Mouse (Mus musculus) adrenal gland, postnatal 25 days (tissue): ENCODE measurements around the gene Trp53i13. TPM values are rescaled to one million over a fixed set of nuclear protein-coding genes. Genes with fewer than 3 reads are reported as not detected.
A peak's percentile ranks its signal among the peaks of the same experiment; 100 is the strongest.
"Not testable (repeated sequence)": the region's sequence is repeated elsewhere in the genome, so short reads cannot be mapped to it uniquely, and the experiment has no call there.

Experiments
- DNase-seq: peaks from one replicate; pipeline ENCODE4 v3.0.0; 2021; ENCODE audit warnings: mixed read lengths
- long read RNA-seq: library from polyadenylated mRNA; stranded (forward); transcript quantifications from one replicate; pipeline ENCODE4 v2.0.0, GENCODE M21; 2021
- total RNA-seq: library from RNA; stranded (reverse); gene quantifications from 2 replicates; pipeline ENCODE4 v1.2.3, GENCODE M21; 2021

Gene Trp53i13
- total RNA-seq, result 7.5 and 10.2 TPM in 2 replicates
- long read RNA-seq, transcript Trp53i13-201 (7 exons, 1,463 nt), result major isoform, 10 of 21 reads
- long read RNA-seq, partial matches to known transcripts, result 3 of 21 reads
- long read RNA-seq, other reads (novel, unspliced or antisense), result 8 of 21 reads

DNA sequence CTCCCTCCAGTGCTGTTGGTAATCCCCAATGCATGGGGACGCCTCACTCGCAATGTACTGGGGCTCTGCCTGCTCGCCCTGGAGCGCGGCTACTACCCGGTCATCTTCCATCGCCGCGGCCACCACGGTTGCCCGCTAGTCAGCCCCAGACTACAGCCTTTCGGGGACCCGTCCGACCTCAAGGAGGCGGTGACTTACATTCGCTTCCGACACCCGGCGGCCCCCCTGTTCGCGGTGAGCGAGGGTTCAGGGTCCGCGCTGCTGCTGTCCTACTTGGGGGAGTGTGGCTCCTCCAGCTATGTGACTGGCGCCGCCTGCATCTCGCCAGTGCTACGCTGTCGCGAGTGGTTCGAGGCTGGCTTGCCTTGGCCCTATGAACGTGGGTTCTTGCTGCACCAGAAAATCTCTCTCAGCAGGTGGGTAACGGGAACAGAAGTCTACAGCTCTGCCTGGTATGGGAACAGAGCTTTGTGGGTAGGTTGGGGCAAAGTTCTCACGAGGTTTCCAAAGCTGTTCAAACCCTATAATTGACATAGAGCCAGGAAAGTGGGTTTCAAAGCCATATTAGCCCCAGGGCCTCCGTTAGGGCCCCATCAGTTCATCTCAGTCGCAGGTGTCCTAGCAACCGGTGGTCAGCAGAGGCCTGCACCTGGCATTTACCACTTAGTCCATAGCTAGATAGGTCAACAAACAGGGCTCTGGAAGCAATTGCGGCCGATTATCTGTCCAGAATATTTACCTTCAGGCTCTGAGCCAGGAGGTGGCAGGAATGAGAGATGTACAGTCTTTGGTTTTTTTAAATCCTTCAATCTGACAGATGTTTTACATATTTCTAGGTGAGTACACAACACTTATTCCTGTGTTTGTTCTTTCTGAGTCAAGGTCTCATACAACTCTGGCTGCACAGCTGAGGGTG, at the start of gene Trp53i13:
Trp53i13 (minus strand) TSS at position 344 of the 916 bp plus-strand sequence.
- DNase-seq, result no peak

GRCm38 (mm10) chr11:77545261-77545660, 29.5 kb upstream of the Trp53i13 start:
- no peak for DNase-seq

GRCm38 (mm10) chr11:77532202-77532846, 16.5 kb upstream of the Trp53i13 start:
- DNase-seq, result no peak

DNA sequence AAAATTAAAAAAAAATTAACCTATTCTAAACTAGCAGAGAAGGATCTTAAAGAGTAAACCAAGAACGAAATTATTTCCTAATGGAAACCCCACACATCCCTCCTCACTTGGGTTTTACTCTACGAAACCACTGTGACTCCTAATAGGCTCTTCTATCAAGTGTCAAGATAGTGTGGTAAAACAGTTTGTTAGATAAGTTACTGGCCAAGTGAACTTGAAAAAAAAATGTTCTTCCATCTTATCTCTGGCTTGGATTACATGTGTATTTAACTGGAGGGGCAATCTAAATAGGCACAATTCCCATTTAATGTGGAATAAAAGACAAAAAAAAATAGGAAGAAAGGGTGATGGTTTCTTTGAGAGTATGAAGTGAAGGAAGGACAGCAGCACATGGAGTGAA, 15.1 kb upstream of the Trp53i13 start:
- no peak for DNase-seq

GRCm38 (mm10) chr11:77529644-77530043, 13.9 kb upstream of the Trp53i13 start:
- no peak for DNase-seq

DNA sequence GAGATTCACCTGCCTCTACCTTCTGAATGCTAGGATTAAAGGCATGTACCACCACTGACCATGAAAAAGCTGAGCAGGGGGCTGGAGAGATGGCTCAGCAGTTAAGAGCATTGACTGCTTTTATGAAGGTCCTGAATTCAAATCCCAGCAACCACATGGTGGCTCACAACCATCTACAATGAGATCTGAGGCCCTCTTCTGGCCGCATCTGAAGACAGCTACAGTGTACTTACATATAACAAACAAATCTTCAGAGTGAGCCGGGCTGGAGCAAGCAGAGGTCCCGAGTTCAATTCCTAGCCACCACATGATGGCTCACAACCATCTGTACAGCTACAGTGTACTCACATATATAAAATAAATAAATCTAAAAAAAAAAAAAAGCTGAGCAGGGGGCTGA, 12.6 kb upstream of the Trp53i13 start:
- not testable (repeated sequence) for DNase-seq

GRCm38 (mm10) chr11:77525804-77526486, 10.2 kb upstream of the Trp53i13 start:
- DNase-seq, result no peak

DNA sequence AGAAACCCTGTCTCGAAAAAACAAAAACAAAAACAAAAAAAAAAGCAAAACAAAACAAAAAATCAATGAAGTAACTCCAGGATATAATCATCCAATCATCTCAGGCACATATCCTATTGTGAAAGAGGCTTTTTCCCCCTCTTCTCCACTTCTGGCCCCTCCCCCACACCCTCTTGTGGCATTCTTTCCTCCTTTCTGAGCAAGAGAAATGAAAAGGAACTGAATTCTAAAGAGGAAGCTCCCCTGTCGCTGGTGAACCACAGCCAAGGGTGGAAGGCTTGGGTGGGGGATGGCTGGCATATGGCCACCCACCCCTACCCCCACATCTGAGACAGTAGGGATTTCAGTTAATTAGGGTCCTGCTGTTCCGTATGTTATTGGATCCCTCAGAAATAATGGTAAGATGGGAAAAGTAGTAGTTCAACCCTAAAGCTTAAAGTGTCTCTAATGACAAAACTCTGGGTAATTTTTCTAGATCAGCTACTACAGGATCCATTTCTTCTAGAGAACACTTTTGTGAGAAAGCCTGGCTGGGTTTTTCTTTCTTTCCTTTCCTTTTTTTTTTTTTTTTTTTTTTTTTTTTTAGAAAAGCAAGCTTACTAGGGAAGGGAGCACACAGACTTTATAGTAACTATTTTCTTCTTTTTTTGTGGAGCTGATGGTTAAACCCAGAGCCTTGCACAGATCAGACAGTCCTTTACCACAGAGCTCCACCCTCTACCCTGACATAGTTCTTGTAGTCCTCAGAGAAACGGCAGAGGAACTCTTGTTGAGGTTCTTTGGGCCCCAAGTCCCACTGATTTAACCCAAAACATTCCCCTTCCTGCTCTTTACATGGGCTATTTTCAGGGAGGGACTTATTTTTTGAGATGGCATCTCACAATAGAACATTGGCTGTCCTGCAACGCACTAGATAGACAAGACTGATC, 5.1 kb upstream of the Trp53i13 start:
- no peak for DNase-seq

- no peak for DNase-seq
These were observed 3.3 kb upstream of the Trp53i13 start, which contains the start of gene Gm10392 for GRCm38 (mm10) chr11:77519043-77519442. Gm10392 (minus strand) TSS chr11:77519198.

DNA sequence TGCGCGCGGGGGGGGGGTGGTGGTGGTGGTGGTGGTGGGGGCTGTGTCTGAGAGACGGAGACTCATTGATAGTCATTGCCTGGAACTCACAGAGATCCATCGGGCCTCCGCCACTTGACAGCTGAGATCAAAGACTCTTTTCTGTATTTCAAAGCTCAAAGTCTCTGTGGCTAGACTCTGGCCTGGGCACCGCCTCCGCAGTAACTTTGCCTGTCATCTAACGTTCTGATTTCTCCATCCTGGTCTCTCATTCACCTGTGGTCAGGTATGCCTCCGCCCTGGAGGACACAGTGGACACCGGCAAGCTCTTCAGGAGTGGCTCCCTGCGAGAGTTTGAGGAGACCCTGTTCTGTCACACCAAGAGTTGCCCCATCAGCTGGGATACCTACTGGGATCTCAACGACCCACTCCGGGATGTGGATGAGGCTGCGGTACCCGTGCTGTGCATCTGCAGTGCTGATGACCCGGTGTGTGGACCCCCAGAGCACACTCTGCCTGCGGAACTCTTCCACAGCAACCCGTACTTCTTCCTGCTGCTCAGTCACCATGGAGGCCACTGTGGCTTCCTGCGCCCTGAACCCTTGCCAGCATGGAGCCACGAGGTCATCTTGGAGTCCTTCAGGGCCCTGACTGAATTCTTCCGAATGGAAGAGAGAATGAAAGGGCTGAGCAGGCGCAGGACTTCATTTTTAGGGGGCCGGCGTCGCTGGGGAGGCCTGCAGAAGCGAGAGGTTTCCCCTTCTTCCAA, 2.4 kb upstream of the Trp53i13 start:
- no peak for DNase-seq

GRCm38 (mm10) chr11:77516553-77517425, 1.0 kb upstream of the Trp53i13 start:
- DNase-seq, result no peak

GRCm38 (mm10) chr11:77514832-77515636, 746 bp downstream of the Trp53i13 start, which contains the start of gene Abhd15:
Abhd15 (plus strand) TSS chr11:77515121.
- DNase-seq, result peak; percentile 91

DNA sequence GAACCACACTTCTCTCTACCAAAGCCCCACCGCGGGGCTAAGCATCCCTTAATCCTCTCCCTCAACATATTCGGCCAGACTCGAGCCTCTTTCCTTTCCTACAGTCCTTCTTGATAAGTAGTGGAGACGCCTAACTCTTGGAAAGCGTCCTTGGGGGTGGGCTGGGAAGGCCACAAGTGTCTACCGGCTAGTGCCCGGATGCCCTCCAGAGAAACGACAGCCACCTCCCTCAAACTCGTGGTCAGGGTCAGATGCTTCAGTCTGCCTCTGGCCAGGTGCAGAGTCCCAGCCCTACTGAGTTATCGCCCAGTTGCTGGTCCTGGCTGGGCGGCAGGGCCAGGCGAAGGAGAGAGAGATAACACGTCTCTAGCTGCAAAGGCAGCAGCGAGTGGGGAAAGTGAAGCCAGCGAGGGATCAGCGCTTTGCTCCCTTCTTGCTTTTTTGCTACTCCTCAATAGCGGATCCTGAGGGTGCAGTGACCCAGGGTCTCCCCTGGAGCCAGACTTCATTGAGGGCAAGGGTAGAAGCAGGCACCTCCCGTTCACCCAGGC, 1.4 kb downstream of the Trp53i13 start:
- no peak for DNase-seq

DNA sequence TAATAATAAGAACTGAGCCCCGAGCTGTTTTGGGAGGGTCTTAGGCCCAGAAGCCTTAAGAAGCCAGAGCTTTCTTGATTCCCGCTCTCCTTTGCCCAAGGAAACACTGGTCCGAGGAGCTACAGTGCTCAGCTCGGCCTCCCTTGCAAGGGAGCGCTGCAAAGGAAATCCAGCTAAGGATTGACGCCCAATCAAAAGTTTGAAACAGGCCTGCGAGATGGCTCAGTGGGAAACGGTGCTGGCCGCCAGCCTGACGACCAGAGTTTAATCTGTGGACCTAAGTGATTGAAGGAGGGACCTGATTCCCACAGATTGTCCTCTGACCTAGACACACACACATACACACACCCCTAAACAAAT, 2.0 kb downstream of the Trp53i13 start:
- no peak for DNase-seq

DNA sequence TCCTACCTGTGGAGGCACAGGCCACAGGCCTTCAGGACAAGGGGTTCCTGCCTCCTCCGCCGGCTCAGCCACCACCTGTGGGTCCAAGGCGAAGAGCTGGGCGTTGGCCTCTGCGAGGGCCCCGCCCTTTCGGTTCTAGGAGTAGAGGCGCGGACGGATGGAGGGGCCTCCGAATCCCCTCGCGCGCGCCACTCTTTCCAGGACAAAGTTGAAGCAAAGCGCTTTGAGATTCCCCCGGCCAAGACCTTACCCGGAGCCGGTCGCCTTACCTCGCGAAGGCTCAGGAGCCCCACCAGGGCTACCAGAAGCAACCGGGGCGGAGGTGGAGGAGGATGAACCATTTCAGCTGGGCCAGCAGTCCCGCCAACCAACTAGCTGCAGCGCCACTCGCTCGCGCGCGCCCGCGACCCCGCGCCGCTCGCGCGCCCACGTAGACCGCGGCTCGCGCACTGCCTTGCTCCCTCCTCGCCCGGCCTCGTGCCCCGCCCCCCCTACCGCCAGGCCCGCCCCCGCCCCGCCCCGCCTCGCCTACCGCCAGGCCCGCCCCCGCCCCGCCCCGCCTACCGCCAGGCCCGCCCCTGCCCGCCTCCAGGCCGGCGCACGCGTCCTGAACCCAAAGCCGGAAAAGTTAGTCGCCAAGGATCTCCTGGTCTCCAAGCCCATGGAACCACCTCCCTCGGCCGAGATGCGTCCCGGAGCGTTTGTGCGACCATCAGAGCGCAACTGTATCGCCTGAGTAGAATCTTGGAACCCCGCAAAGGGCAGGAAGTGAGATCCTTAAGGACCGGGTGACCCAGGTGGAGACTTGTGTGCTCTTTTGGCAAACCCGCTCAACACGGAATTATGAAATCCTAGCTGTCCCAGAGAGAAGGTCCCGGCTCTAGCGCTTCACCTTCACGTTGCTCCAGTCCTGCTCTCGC, 2.6 kb downstream of the Trp53i13 start:
- DNase-seq, result peak; percentile 88

GRCm38 (mm10) chr11:77511336-77511735, 4.4 kb downstream of the Trp53i13 start:
- DNase-seq, result no peak
